Mouse (Mus musculus): ENCODE results near the gene Ccdc186. TPM values are rescaled to one million over a fixed set of nuclear protein-coding genes. Genes with fewer than 3 reads are reported as not detected.

Gene Ccdc186
- polyA plus RNA-seq, 1 experiment from 2014 or later = 20.2 TPM

- H3K9me3 ChIP-seq (ENCODE audit: control insufficient read depth, low read length) = no peaks in the 10 kb centered on the region
- WGBS = 85% methylated on average over 5 of the region's 5 CpGs
- peaks cover 17% of the 10 kb centered on the region for H3K36me3 ChIP-seq (ENCODE audit: control insufficient read depth, insufficient read depth, low read length)
- H3K4me3 ChIP-seq (ENCODE audit: low read length) = no peak overlapping the region
- no peak overlapping the region for H3K9ac ChIP-seq (ENCODE audit: low read depth, low read length)
- no peaks in the 10 kb centered on the region for H3K27me3 ChIP-seq (replicated peaks; ENCODE audit: control insufficient read depth, insufficient read depth, low read length)
- no peak overlapping the region for H3K27ac ChIP-seq (ENCODE audit: low read depth, low read length)
- peaks cover 2% of the 10 kb centered on the region; the same call in 1 of the 2 replicates for H3K4me1 ChIP-seq (ENCODE audit: control insufficient read depth, insufficient read depth, low read depth, low read length)
- ATAC-seq = no peak
- H3K4me2 ChIP-seq (ENCODE audit: low read length) = no peak overlapping the region
Measured at GRCm38 (mm10) chr19:56807122-56807521, 14.9 kb downstream of the Ccdc186 start.

- peaks cover 26% of the 10 kb centered on the region for H3K36me3 ChIP-seq (ENCODE audit: control insufficient read depth, insufficient read depth, low read length)
- 88% methylated on average over 2 of the region's 2 CpGs for WGBS
- H3K4me3 ChIP-seq (ENCODE audit: low read length) = no peak overlapping the region
- no peaks in the 10 kb centered on the region for H3K27me3 ChIP-seq (replicated peaks; ENCODE audit: control insufficient read depth, insufficient read depth, low read length)
- H3K4me1 ChIP-seq (ENCODE audit: control insufficient read depth, insufficient read depth, low read depth, low read length) = no peaks in the 10 kb centered on the region
- no peaks in the 10 kb centered on the region for H3K9me3 ChIP-seq (ENCODE audit: control insufficient read depth, low read length)
- ATAC-seq = no peak
- no peak overlapping the region for H3K9ac ChIP-seq (ENCODE audit: low read depth, low read length)
- no peak overlapping the region for H3K4me2 ChIP-seq (ENCODE audit: low read length)
- no peak overlapping the region for H3K27ac ChIP-seq (ENCODE audit: low read depth, low read length)
Measured at GRCm38 (mm10) chr19:56805366-56805765, 16.6 kb downstream of the Ccdc186 start.

GRCm38 (mm10) chr19:56802352-56802746 is 19.6 kb downstream of the Ccdc186 start:
- no peaks in the 10 kb centered on the region for H3K4me1 ChIP-seq (ENCODE audit: control insufficient read depth, insufficient read depth, low read depth, low read length)
- H3K4me2 ChIP-seq (ENCODE audit: low read length) = no peak overlapping the region
- H3K27me3 ChIP-seq (replicated peaks; ENCODE audit: control insufficient read depth, insufficient read depth, low read length) = no peaks in the 10 kb centered on the region
- H3K9me3 ChIP-seq (ENCODE audit: control insufficient read depth, low read length) = no peaks in the 10 kb centered on the region
- no peak for ATAC-seq
- H3K9ac ChIP-seq (ENCODE audit: low read depth, low read length) = no peak overlapping the region
- 79% methylated on average over 3 of the region's 3 CpGs for WGBS
- no peak overlapping the region for H3K27ac ChIP-seq (ENCODE audit: low read depth, low read length)
- H3K36me3 ChIP-seq (ENCODE audit: control insufficient read depth, insufficient read depth, low read length) = peaks cover 27% of the 10 kb centered on the region
- no peak overlapping the region for H3K4me3 ChIP-seq (ENCODE audit: low read length)

GRCm38 (mm10) chr19:56801656-56802351 is 20.2 kb downstream of the Ccdc186 start:
- no peak overlapping the region for H3K4me3 ChIP-seq (ENCODE audit: low read length)
- no peaks in the 10 kb centered on the region for H3K9me3 ChIP-seq (ENCODE audit: control insufficient read depth, low read length)
- H3K27ac ChIP-seq (ENCODE audit: low read depth, low read length) = no peak overlapping the region
- H3K27me3 ChIP-seq (replicated peaks; ENCODE audit: control insufficient read depth, insufficient read depth, low read length) = no peaks in the 10 kb centered on the region
- no peak overlapping the region for H3K4me2 ChIP-seq (ENCODE audit: low read length)
- 95% methylated on average over 10 of the region's 10 CpGs for WGBS
- ATAC-seq = no peak
- no peak overlapping the region for H3K9ac ChIP-seq (ENCODE audit: low read depth, low read length)
- H3K36me3 ChIP-seq (ENCODE audit: control insufficient read depth, insufficient read depth, low read length) = peaks cover 21% of the 10 kb centered on the region
- H3K4me1 ChIP-seq (ENCODE audit: control insufficient read depth, insufficient read depth, low read depth, low read length) = no peaks in the 10 kb centered on the region

- Histone ChIP-seq H3K27me3 (replicated peaks; ENCODE audit: control insufficient read depth, insufficient read depth, low read length) (no peaks in the 10 kb centered on the region), H3K4me1 (ENCODE audit: control insufficient read depth, insufficient read depth, low read depth, low read length) (no peaks in the 10 kb centered on the region), H3K4me2 (ENCODE audit: low read length) (no peak overlapping the region), H3K36me3 (ENCODE audit: control insufficient read depth, insufficient read depth, low read length) (peaks cover 23% of the 10 kb centered on the region), H3K27ac (ENCODE audit: low read depth, low read length) (no peak overlapping the region), H3K9ac (ENCODE audit: low read depth, low read length) (no peak overlapping the region), H3K4me3 (ENCODE audit: low read length) (no peak overlapping the region), H3K9me3 (ENCODE audit: control insufficient read depth, low read length) (no peaks in the 10 kb centered on the region)
- no peak for ATAC-seq
- 87% methylated on average over 7 of the region's 7 CpGs for WGBS
Measured at GRCm38 (mm10) chr19:56800930-56801655, 20.9 kb downstream of the Ccdc186 start.

- H3K36me3 ChIP-seq (ENCODE audit: control insufficient read depth, insufficient read depth, low read length) = peaks cover 26% of the 10 kb centered on the region
- no peaks in the 10 kb centered on the region for H3K4me1 ChIP-seq (ENCODE audit: control insufficient read depth, insufficient read depth, low read depth, low read length)
- H3K4me2 ChIP-seq (ENCODE audit: low read length) = no peak overlapping the region
- no peaks in the 10 kb centered on the region for H3K9me3 ChIP-seq (ENCODE audit: control insufficient read depth, low read length)
- no peaks in the 10 kb centered on the region for H3K27me3 ChIP-seq (replicated peaks; ENCODE audit: control insufficient read depth, insufficient read depth, low read length)
- WGBS = 90% methylated on average over 8 of the region's 8 CpGs
- H3K9ac ChIP-seq (ENCODE audit: low read depth, low read length) = no peak overlapping the region
- no peak overlapping the region for H3K27ac ChIP-seq (ENCODE audit: low read depth, low read length)
- ATAC-seq = no peak
- no peak overlapping the region for H3K4me3 ChIP-seq (ENCODE audit: low read length)
Measured at GRCm38 (mm10) chr19:56800226-56800625, 21.8 kb downstream of the Ccdc186 start.

GRCm38 (mm10) chr19:56797376-56797775 is 24.6 kb downstream of the Ccdc186 start:
- Histone ChIP-seq H3K4me2 (ENCODE audit: low read length) (no peak overlapping the region), H3K9me3 (ENCODE audit: control insufficient read depth, low read length) (no peaks in the 10 kb centered on the region), H3K27me3 (replicated peaks; ENCODE audit: control insufficient read depth, insufficient read depth, low read length) (no peaks in the 10 kb centered on the region), H3K36me3 (ENCODE audit: control insufficient read depth, insufficient read depth, low read length) (peaks cover 38% of the 10 kb centered on the region), H3K27ac (ENCODE audit: low read depth, low read length) (no peak overlapping the region), H3K4me1 (ENCODE audit: control insufficient read depth, insufficient read depth, low read depth, low read length) (no peaks in the 10 kb centered on the region), H3K9ac (ENCODE audit: low read depth, low read length) (no peak overlapping the region), H3K4me3 (ENCODE audit: low read length) (no peak overlapping the region)
- 95% methylated on average over 11 of the region's 11 CpGs for WGBS
- ATAC-seq = no peak

GRCm38 (mm10) chr19:56788952-56789351 is 33.0 kb downstream of the Ccdc186 start:
- Histone ChIP-seq H3K27ac (ENCODE audit: low read depth, low read length) (no peak overlapping the region), H3K36me3 (ENCODE audit: control insufficient read depth, insufficient read depth, low read length) (peaks cover 19% of the 10 kb centered on the region), H3K9me3 (ENCODE audit: control insufficient read depth, low read length) (no peaks in the 10 kb centered on the region), H3K4me3 (ENCODE audit: low read length) (no peak overlapping the region), H3K4me2 (ENCODE audit: low read length) (no peak overlapping the region), H3K4me1 (ENCODE audit: control insufficient read depth, insufficient read depth, low read depth, low read length) (no peaks in the 10 kb centered on the region), H3K27me3 (replicated peaks; ENCODE audit: control insufficient read depth, insufficient read depth, low read length) (no peaks in the 10 kb centered on the region), H3K9ac (ENCODE audit: low read depth, low read length) (no peak overlapping the region)
- ATAC-seq = no peak
- 89% methylated on average over 5 of the region's 5 CpGs for WGBS

GRCm38 (mm10) chr19:56787911-56788310 is 34.1 kb downstream of the Ccdc186 start:
- Histone ChIP-seq H3K4me2 (ENCODE audit: low read length) (no peak overlapping the region), H3K9ac (ENCODE audit: low read depth, low read length) (no peak overlapping the region)
- no peak for ATAC-seq

More at GRCm38 (mm10) chr19:56787911-56788310, 34.1 kb downstream of the Ccdc186 start:
- Histone ChIP-seq H3K4me3 (ENCODE audit: low read length) (no peak overlapping the region), H3K27me3 (replicated peaks; ENCODE audit: control insufficient read depth, insufficient read depth, low read length) (no peaks in the 10 kb centered on the region), H3K4me1 (ENCODE audit: control insufficient read depth, insufficient read depth, low read depth, low read length) (no peaks in the 10 kb centered on the region), H3K27ac (ENCODE audit: low read depth, low read length) (no peak overlapping the region), H3K36me3 (ENCODE audit: control insufficient read depth, insufficient read depth, low read length) (peaks cover 14% of the 10 kb centered on the region), H3K9me3 (ENCODE audit: control insufficient read depth, low read length) (no peaks in the 10 kb centered on the region)
- WGBS = 87% methylated on average over 7 of the region's 7 CpGs
